Mouse (Mus musculus) liver, embryonic 11.5 days (tissue): ENCODE measurements around the gene Arl4a. TPM values are rescaled to one million over a fixed set of nuclear protein-coding genes. Genes with fewer than 3 reads are reported as not detected.

Source experiments
- ATAC-seq: fragments of 200-750 bp; cut with Nextera tagmentation; replicated peaks from 2 replicates; pipeline ENCODE4 v1.8.0; 2017; ENCODE audit warnings: moderate number of reproducible peaks, mild to moderate bottlenecking, moderate TSS enrichment, moderate library complexity; ENCODE audit not compliant: low FRiP score
- DNase-seq: peaks from one replicate; pipeline ENCODE4 v3.0.0-alpha.2; 2017; ENCODE audit warnings: low spot score
- H3K27ac ChIP-seq: fragments of 300-500 bp; sonication (generic); 2 replicates; pipeline ENCODE4 v1.5.1; 2014; ENCODE audit warnings: mild to moderate bottlenecking, low read depth, low read length, control low read depth
- H3K27me3 ChIP-seq: fragments of 300-500 bp; sonication (generic); replicated peaks from 2 replicates; pipeline ENCODE4 v1.6.1; 2014; ENCODE audit warnings: low read length, mixed read lengths; ENCODE audit not compliant: control insufficient read depth, insufficient read depth
- H3K36me3 ChIP-seq: fragments of 300-500 bp; sonication (generic); 2 replicates; pipeline ENCODE4 v1.6.1; 2014; ENCODE audit warnings: mild to moderate bottlenecking, low read length, moderate library complexity, mixed read lengths; ENCODE audit not compliant: control insufficient read depth, insufficient read depth
- H3K4me1 ChIP-seq: fragments of 300-500 bp; sonication (generic); replicated peaks from 2 replicates; pipeline ENCODE4 v1.6.1; 2014; ENCODE audit warnings: low read length, mixed read lengths; ENCODE audit not compliant: control insufficient read depth, insufficient read depth
- H3K4me2 ChIP-seq: fragments of 300-500 bp; sonication (generic); 2 replicates; pipeline ENCODE4 v1.6.1; 2014; ENCODE audit warnings: mild to moderate bottlenecking, control low read depth, moderate library complexity
- H3K4me3 ChIP-seq: fragments of 300-500 bp; sonication (generic); 2 replicates; pipeline ENCODE4 v1.5.1; 2014; ENCODE audit warnings: low read depth, low read length, control low read depth
- H3K9ac ChIP-seq: fragments of 300-500 bp; sonication (generic); 2 replicates; pipeline ENCODE4 v1.6.1; 2014; ENCODE audit warnings: low read depth, low read length, control low read depth
- H3K9me3 ChIP-seq: fragments of 300-500 bp; sonication (generic); 2 replicates; pipeline ENCODE4 v1.6.1; 2016; ENCODE audit warnings: low read length, inconsistent platforms, mixed read lengths; ENCODE audit not compliant: control insufficient read depth
- whole genome bisulfite sequencing: fragments of 180-500 bp; shearing (Covaris S2); extraction: QIAGEN DNeasy Blood & Tissue Kit; methylation state at CpG from one replicate; pipeline ENCODE4 v1.1.7; 2014; 5-methylcytosine and 5-hydroxymethylcytosine counted together
- polyA plus RNA-seq: library from polyadenylated mRNA; unstranded; fragments of >200 nt; fragmentation: Nextera tagmentation; extraction: Ambion mirVana; gene quantifications from 2 replicates; pipeline ENCODE4 v1.2.1, GENCODE M21; 2014

Arl4a gene
- 44.9 and 45.3 TPM in 2 replicates for polyA plus RNA-seq

DNA sequence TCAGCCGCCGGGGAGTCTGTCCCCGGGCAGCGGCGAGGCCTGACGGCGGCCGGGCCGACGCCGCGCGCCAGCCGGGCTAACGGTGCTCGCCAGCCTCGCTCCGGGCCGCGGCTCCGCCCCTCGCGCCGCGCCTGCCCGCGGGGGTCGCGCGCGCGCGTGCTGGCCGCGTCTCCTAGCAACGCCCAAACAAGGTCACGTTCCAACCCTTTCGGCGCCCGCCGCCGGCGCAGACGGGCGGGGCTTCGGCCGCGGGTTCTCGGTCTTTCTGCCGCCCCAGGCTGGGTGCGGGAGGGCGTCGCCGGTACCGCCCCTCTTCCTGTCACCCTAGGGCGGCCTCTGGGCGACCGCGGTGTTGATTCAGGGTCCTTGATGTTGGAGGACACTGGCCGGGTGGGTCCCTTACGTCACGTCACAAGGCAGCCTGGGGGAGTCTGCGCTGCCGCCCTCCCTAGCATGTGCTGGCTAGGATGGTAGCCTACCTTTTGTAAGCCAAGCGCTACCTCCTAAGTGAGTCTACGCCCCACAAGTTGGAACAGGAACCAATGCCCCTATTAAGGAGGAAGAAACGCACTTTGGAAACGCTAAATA, at the start of gene Arl4a:
Arl4a (minus strand) TSS at position 150 of the 588 bp plus-strand sequence.
- Histone ChIP-seq H3K27ac (peak within 1 kb of the TSS; percentile 88), H3K27me3 (no peaks in the 10 kb centered on the region), H3K4me3 (peak within 1 kb of the TSS; percentile 75), H3K4me1 (0 out of 2 replicates have a peak, but pooled peaks cover 3% of the 10 kb centered on the region), H3K36me3 (no peaks in the 10 kb centered on the region), H3K9ac (peak within 1 kb of the TSS; percentile 90), H3K9me3 (no peaks in the 10 kb centered on the region), H3K4me2 (peak within 1 kb of the TSS; percentile 83)
- DNase-seq (peak; percentile 93), ATAC-seq (peak; percentile 86)
- under 1% methylated on average over 68 of the region's 68 CpGs for WGBS

DNA sequence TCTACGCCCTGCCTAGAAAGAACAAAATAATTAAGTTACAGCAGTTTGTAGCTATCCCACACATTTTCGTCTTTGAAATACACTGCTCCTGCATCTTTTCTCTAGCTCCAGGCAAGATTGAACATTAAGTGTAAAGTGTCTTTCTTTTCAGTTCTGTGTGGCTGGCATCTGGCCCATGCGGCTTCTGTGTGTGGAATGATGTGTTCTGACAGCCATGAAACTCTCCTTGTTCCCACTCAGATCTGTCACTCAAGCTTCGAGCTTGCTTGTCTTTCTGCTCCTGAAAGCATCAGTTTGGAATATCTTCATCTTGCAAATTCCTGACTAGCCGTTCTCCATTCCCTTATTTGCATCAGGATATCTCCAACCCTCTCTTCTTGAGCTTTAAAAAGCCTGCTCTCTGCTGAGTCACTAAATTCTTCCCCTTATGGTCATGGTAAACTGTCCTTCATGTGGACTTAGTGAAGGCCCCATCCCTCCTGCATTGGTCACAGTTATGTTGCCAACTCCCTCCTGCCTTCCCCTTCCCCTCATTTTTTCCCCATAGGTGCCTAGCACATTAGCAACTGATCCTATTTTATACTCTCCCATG, 48.0 kb upstream of the Arl4a start:
- 78% methylated on average over 5 of the region's 5 CpGs for WGBS
- Histone ChIP-seq H3K9ac (no peak overlapping the region), H3K27me3 (no peaks in the 10 kb centered on the region), H3K36me3 (no peaks in the 10 kb centered on the region), H3K4me1 (no peaks in the 10 kb centered on the region), H3K9me3 (no peaks in the 10 kb centered on the region), H3K4me3 (no peak overlapping the region), H3K27ac (no peak overlapping the region), H3K4me2 (no peak overlapping the region)
- no peak for DNase-seq
- ATAC-seq = no peak

DNA sequence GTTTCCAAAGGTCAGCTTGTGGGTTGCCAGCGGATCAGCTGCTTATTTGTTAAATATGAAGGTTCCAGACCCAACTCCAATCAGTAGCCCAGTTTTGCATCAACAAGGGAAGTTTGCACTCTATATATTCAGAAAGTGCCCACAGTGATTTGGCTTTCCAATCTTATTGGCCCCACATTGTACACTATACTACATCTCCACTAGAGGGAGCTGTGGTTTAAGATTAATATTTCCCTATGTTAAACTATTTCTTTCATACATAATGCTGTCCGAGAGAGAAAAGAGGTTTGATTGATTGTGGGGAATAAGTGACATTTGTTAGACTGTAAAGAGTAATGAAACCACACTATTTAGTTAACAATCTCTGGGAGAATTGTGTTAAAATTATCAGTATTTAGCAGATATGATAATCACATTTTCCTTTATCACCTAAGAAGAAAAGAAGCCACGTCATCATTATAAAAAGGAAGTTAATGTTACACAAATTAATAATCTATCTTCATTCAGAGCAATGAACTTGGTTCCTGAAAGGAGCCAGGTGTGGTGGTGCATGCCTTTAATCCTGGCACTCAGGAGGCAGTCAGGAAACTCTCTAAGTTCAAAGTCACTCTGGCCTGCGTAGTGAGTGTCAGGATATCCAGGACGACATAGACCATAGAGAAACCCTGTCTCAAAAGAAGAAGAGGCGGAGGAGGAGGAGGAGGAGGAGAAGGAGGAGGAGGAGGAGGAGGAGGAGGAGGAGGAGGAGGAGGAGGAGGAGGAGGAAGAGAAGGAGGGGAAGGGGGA, 44.8 kb upstream of the Arl4a start:
- Histone ChIP-seq H3K36me3 (no peaks in the 10 kb centered on the region), H3K4me1 (no peaks in the 10 kb centered on the region), H3K27ac (no peak overlapping the region), H3K4me3 (no peak overlapping the region), H3K9me3 (no peaks in the 10 kb centered on the region), H3K27me3 (no peaks in the 10 kb centered on the region), H3K4me2 (no peak overlapping the region), H3K9ac (no peak overlapping the region)
- no peak for DNase-seq
- no peak for ATAC-seq
- 25% methylated on average over 5 of the region's 6 CpGs for WGBS

- Histone ChIP-seq H3K4me1 (no peaks in the 10 kb centered on the region), H3K4me2 (no peak overlapping the region), H3K36me3 (no peaks in the 10 kb centered on the region), H3K27ac (no peak overlapping the region), H3K9ac (no peak overlapping the region), H3K4me3 (no peak overlapping the region), H3K27me3 (no peaks in the 10 kb centered on the region), H3K9me3 (no peaks in the 10 kb centered on the region)
- ATAC-seq (no peak), DNase-seq (no peak)
- WGBS = 64% methylated on average over 5 of the region's 5 CpGs
Observed at GRCm38 (mm10) chr12:40082048-40082447, 44.2 kb upstream of the Arl4a start.

GRCm38 (mm10) chr12:40073660-40074059, 35.8 kb upstream of the Arl4a start:
- ATAC-seq (no peak), DNase-seq (no peak)
- WGBS = 71% methylated on average over 5 of the region's 5 CpGs
- no peaks in the 10 kb centered on the region for H3K36me3 ChIP-seq
- no peaks in the 10 kb centered on the region for H3K4me1 ChIP-seq
- no peak overlapping the region for H3K27ac ChIP-seq
- no peak overlapping the region for H3K9ac ChIP-seq
- no peak overlapping the region for H3K4me3 ChIP-seq
- no peak overlapping the region for H3K4me2 ChIP-seq
- H3K27me3 ChIP-seq = no peaks in the 10 kb centered on the region
- no peaks in the 10 kb centered on the region for H3K9me3 ChIP-seq

DNA sequence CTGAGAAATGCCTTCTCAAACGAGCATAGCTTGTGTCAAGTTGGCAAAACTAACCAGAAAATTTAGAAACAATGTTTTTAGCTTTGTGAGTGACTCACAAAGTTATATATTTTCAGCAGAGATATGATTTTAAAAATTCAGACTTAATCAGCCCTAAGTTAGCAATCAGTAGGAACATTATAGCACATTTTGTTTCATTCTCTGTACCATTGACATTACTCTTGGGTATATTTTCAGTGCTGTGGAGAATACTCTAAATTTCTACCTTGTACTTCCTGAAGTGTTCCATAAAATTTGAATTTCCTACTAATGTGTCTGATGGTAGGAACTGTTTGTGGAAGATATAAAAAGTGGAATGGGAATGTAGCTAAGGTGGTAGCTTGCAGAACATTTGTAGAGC, 9.2 kb upstream of the Arl4a start:
- Histone ChIP-seq H3K9me3 (no peaks in the 10 kb centered on the region), H3K4me2 (no peak overlapping the region), H3K27ac (no peak overlapping the region), H3K27me3 (no peaks in the 10 kb centered on the region), H3K4me1 (no peaks in the 10 kb centered on the region), H3K36me3 (no peaks in the 10 kb centered on the region), H3K9ac (no peak overlapping the region), H3K4me3 (no peak overlapping the region)
- ATAC-seq (no peak), DNase-seq (no peak)
- WGBS = 57% methylated on average over 1 of the region's 1 CpGs

DNA sequence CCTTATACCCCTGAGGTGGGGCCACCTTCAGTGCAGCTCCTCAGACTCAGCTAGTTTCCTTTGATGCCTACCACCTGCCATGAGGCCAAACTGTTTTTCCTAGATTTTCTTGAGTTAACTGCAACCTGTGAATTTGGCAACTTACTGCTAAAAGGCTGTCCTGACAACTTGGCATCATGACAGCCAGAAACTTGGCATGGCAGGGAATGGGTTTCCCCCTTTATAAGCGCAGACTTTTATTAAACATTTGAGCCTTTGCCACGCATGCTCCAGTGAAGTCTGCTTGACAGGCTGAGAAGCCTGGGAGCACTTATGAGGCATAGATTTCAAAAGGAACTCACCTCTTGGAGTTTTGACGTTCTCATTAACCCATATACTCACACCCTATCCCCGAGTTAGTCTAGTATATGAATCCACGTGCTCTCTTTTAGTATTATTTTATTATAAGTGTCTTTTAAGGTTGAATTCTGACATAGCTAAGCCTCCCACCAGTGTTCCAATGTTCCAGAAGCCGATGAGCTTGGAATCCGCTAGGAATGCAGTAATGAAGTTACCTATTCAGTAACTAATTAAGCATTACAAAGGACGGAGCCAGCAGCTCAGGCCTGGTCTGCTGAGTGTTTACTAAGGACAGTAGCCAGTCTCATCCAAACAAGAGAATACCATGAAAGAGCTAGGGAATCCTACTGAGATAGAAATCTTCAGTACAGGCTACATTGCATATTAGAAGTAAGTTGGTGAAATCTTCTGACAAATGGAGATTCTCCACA, 6.2 kb upstream of the Arl4a start:
- Histone ChIP-seq H3K4me2 (no peak overlapping the region), H3K4me1 (no peaks in the 10 kb centered on the region), H3K9me3 (no peaks in the 10 kb centered on the region), H3K36me3 (no peaks in the 10 kb centered on the region), H3K9ac (no peak overlapping the region), H3K4me3 (no peak overlapping the region), H3K27me3 (no peaks in the 10 kb centered on the region), H3K27ac (no peak overlapping the region)
- DNase-seq (no peak), ATAC-seq (no peak)
- WGBS = 82% methylated on average over 8 of the region's 8 CpGs

GRCm38 (mm10) chr12:40040067-40040466, 2.2 kb upstream of the Arl4a start:
- H3K4me3 ChIP-seq = no peak overlapping the region
- no peak overlapping the region for H3K9ac ChIP-seq
- no peak overlapping the region for H3K27ac ChIP-seq
- no peaks in the 10 kb centered on the region for H3K9me3 ChIP-seq
- H3K27me3 ChIP-seq = no peaks in the 10 kb centered on the region
- DNase-seq = no peak
- 0 out of 2 replicates have a peak, but pooled peaks cover 3% of the 10 kb centered on the region for H3K4me1 ChIP-seq
- no peak overlapping the region for H3K4me2 ChIP-seq
- no peak for ATAC-seq
- no peaks in the 10 kb centered on the region for H3K36me3 ChIP-seq
